Mouse (Mus musculus) neural tube, embryonic 13.5 days (tissue): ENCODE measurements around the gene Tmem104. TPM values are rescaled to one million over a fixed set of nuclear protein-coding genes. Genes with fewer than 3 reads are reported as not detected.
A peak's percentile ranks its signal among the peaks of the same experiment; 100 is the strongest.

Experiments
- ATAC-seq: fragments of 200-750 bp; cut with Nextera tagmentation; 2 replicates; pipeline ENCODE4 v1.8.0; 2017; ENCODE audit warnings: low read depth, mild to moderate bottlenecking, moderate TSS enrichment, moderate library complexity
- H3K27ac ChIP-seq: fragments of 300-500 bp; sonication (generic); replicated peaks from 2 replicates; pipeline ENCODE4 v1.5.1; 2015; ENCODE audit warnings: moderate library complexity, mild to moderate bottlenecking, inconsistent platforms
- H3K27me3 ChIP-seq: fragments of 300-500 bp; sonication (generic); 2 replicates; pipeline ENCODE4 v1.6.1; 2015; ENCODE audit warnings: mild to moderate bottlenecking, inconsistent platforms
- H3K36me3 ChIP-seq: fragments of 300-500 bp; sonication (generic); 2 replicates; pipeline ENCODE4 v1.6.1; 2015; ENCODE audit warnings: mild to moderate bottlenecking, inconsistent platforms
- H3K4me1 ChIP-seq: fragments of 300-500 bp; sonication (generic); replicated peaks from 2 replicates; pipeline ENCODE4 v1.6.1; 2015; ENCODE audit warnings: inconsistent platforms
- H3K4me2 ChIP-seq: fragments of 300-500 bp; sonication (generic); 2 replicates; pipeline ENCODE4 v1.6.1; 2015; ENCODE audit warnings: inconsistent platforms, mild to moderate bottlenecking, moderate library complexity
- H3K4me3 ChIP-seq: fragments of 300-500 bp; sonication (generic); 2 replicates; pipeline ENCODE4 v1.5.1; 2015; ENCODE audit warnings: mild to moderate bottlenecking, inconsistent platforms
- H3K9ac ChIP-seq: fragments of 300-500 bp; sonication (generic); 2 replicates; pipeline ENCODE4 v1.6.1; 2015; ENCODE audit warnings: moderate library complexity, mild to moderate bottlenecking, inconsistent platforms
- H3K9me3 ChIP-seq: fragments of 300-500 bp; sonication (generic); 2 replicates; pipeline ENCODE4 v1.6.1; 2016; ENCODE audit warnings: inconsistent platforms
- WGBS: fragments of 180-500 bp; shearing (Covaris S2); methylation state at CpG from one replicate; pipeline ENCODE4 v1.1.7; 2015; 5-methylcytosine and 5-hydroxymethylcytosine counted together
- polyA plus RNA-seq: library from polyadenylated mRNA; unstranded; fragments of >200 nt; fragmentation: Nextera tagmentation; extraction: Ambion mirVana; gene quantifications from 2 replicates; pipeline ENCODE4 v1.2.1, GENCODE M21; 2015

Gene Tmem104
- polyA plus RNA-seq, 1 experiment from 2014 or later = 11.8 TPM

GRCm38 (mm10) chr11:115236570-115236969 is 49.3 kb downstream of the Tmem104 start:
- Histone ChIP-seq H3K9me3 (no peaks in the 10 kb centered on the region), H3K4me1 (peaks cover 89% of the 10 kb centered on the region), H3K27me3 (peaks cover 4% of the 10 kb centered on the region; the same call in 1 of the 2 replicates), H3K4me3 (no peak overlapping the region), H3K36me3 (no peaks in the 10 kb centered on the region), H3K27ac (peak overlapping the region; percentile 68), H3K4me2 (no peak overlapping the region), H3K9ac (0 out of 2 replicates have a peak overlapping the region, but pooled peaks have one; percentile 39)
- WGBS = 7% methylated on average over 5 of the region's 5 CpGs
- ATAC-seq = peak; percentile 50; the same call in 1 of the 2 replicates

DNA sequence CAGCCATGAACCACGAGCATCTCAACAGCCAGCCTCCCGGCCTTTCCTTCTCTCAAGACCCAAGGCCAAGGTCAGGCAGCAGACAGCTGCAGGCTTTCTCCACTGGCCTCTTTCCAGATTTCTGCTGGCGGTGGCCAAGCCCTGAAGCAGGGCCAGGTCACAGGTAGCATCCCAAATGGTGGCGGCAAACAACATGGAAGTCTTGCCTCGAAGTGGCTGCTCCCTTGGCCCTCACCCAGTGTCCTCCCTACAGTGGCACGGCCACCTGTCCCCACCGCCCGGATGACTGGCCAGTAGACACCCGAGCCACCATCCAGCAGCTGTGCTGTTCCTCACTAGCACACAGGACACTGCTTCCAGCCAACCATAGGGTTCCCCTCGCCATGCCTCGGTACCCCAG is 54.1 kb downstream of the Tmem104 start:
- Histone ChIP-seq H3K9ac (peak overlapping the region; percentile 31; the same call in 1 of the 2 replicates), H3K4me2 (no peak overlapping the region), H3K4me3 (no peak overlapping the region), H3K4me1 (peaks cover 79% of the 10 kb centered on the region), H3K27ac (peak overlapping the region; percentile 59), H3K27me3 (peaks cover 13% of the 10 kb centered on the region; the same call in 1 of the 2 replicates), H3K9me3 (no peaks in the 10 kb centered on the region), H3K36me3 (peaks cover 17% of the 10 kb centered on the region)
- 57% methylated on average over 11 of the region's 11 CpGs for WGBS
- no peak for ATAC-seq

GRCm38 (mm10) chr11:115242746-115243145 is 55.5 kb downstream of the Tmem104 start:
- Histone ChIP-seq H3K27me3 (peaks cover 23% of the 10 kb centered on the region), H3K4me1 (peaks cover 83% of the 10 kb centered on the region)
- WGBS = 85% methylated on average over 3 of the region's 3 CpGs

DNA sequence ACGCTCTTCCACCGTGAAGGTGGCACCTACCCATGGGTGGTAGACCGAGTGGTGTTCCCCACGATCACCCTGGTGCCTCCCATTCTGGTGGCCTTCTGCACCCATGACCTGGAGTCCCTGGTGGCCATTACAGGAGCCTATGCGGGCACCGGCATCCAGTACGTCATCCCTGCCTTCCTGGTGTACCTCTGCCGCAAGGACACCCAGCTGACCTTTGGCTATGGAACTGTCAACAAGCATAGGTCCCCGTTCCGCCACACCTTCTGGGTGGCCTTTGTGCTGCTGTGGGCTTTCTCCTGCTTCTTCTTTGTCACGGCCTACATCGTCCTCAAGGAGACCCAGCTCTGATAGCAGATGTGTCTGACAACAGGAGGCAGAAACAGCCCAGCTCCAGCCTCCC is 56.5 kb downstream of the Tmem104 start:
- Histone ChIP-seq H3K36me3 (peaks cover 17% of the 10 kb centered on the region), H3K9me3 (no peaks in the 10 kb centered on the region), H3K27me3 (peaks cover 33% of the 10 kb centered on the region), H3K27ac (no peak overlapping the region), H3K4me3 (no peak overlapping the region), H3K4me2 (no peak overlapping the region), H3K9ac (no peak overlapping the region), H3K4me1 (peaks cover 87% of the 10 kb centered on the region)
- ATAC-seq = no peak
- WGBS = 94% methylated on average over 12 of the region's 12 CpGs

More at GRCm38 (mm10) chr11:115242746-115243145, 55.5 kb downstream of the Tmem104 start:
- no peak for ATAC-seq
- Histone ChIP-seq H3K4me3 (no peak overlapping the region), H3K36me3 (peaks cover 17% of the 10 kb centered on the region), H3K4me2 (no peak overlapping the region), H3K9ac (no peak overlapping the region), H3K27ac (no peak overlapping the region), H3K9me3 (no peaks in the 10 kb centered on the region)

- Histone ChIP-seq H3K4me3 (no peak overlapping the region), H3K9ac (no peak overlapping the region), H3K4me1 (peaks cover 82% of the 10 kb centered on the region), H3K27me3 (peaks cover 43% of the 10 kb centered on the region), H3K27ac (no peak overlapping the region), H3K36me3 (peaks cover 17% of the 10 kb centered on the region), H3K9me3 (no peaks in the 10 kb centered on the region), H3K4me2 (no peak overlapping the region)
- ATAC-seq = no peak
- WGBS = 83% methylated on average over 8 of the region's 8 CpGs
Observed at GRCm38 (mm10) chr11:115244840-115245239, 57.6 kb downstream of the Tmem104 start.

DNA sequence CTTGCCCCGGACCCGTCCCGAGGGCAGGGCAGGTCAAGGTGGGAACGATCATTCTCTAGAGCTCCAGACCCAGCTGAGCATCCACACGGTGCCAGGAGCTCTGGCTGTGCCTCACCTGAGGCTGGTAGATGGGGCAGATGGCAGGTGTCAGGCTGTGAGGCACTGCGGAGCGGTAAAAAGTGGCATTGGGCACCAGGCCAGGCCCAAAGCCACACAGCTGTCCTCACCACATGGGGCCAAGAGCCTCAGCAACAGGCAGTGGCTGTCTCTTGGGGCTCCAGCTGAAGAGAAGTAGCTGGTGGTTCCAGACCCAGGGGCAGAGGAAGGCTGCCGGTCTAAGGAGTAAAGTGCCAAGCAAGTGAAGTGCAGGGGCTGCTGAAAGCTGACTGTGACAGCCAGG is 59.1 kb downstream of the Tmem104 start:
- no peak overlapping the region for H3K4me3 ChIP-seq
- ATAC-seq = 0 out of 2 replicates have a peak, but pooled peaks have one; percentile 6
- no peak overlapping the region for H3K4me2 ChIP-seq
- peaks cover 58% of the 10 kb centered on the region for H3K27me3 ChIP-seq
- peaks cover 78% of the 10 kb centered on the region for H3K4me1 ChIP-seq
- 44% methylated on average over 8 of the region's 8 CpGs for WGBS
- H3K9ac ChIP-seq = no peak overlapping the region
- no peak overlapping the region for H3K27ac ChIP-seq
- peaks cover 17% of the 10 kb centered on the region for H3K36me3 ChIP-seq
- no peaks in the 10 kb centered on the region for H3K9me3 ChIP-seq

GRCm38 (mm10) chr11:115247240-115247639 is 60.0 kb downstream of the Tmem104 start:
- no peak for ATAC-seq
- Histone ChIP-seq H3K9ac (peak overlapping the region; percentile 38; the same call in 1 of the 2 replicates), H3K4me3 (no peak overlapping the region), H3K27ac (no peak overlapping the region), H3K4me1 (peaks cover 70% of the 10 kb centered on the region), H3K36me3 (peaks cover 17% of the 10 kb centered on the region), H3K27me3 (peaks cover 66% of the 10 kb centered on the region), H3K9me3 (no peaks in the 10 kb centered on the region), H3K4me2 (no peak overlapping the region)
- WGBS = 19% methylated on average over 3 of the region's 3 CpGs

DNA sequence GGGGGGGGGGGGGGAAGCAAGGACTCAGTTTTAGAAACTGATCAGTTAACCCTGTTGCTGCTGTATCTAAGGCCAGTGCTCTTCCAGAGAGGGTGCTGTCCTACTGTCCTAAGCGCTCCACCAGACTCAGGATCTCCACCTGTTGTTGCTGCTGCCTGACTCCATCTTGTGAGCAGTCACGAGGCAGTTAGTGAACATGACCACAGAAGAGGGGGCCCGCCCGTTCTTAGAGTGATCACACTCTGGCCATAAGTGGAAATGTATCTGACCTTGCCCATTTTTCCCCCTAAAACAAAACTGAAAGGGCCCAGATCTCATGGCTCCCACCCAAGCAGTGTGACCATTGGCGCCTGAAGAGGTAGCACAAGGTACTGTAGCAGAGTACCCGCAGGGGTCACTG is 60.7 kb downstream of the Tmem104 start:
- no peak overlapping the region for H3K4me2 ChIP-seq
- H3K9ac ChIP-seq = no peak overlapping the region
- no peaks in the 10 kb centered on the region for H3K9me3 ChIP-seq
- peaks cover 73% of the 10 kb centered on the region for H3K27me3 ChIP-seq
- peaks cover 17% of the 10 kb centered on the region for H3K36me3 ChIP-seq
- no peak for ATAC-seq
- 73% methylated on average over 6 of the region's 6 CpGs for WGBS
- H3K4me1 ChIP-seq = peaks cover 63% of the 10 kb centered on the region
- no peak overlapping the region for H3K4me3 ChIP-seq
- no peak overlapping the region for H3K27ac ChIP-seq

DNA sequence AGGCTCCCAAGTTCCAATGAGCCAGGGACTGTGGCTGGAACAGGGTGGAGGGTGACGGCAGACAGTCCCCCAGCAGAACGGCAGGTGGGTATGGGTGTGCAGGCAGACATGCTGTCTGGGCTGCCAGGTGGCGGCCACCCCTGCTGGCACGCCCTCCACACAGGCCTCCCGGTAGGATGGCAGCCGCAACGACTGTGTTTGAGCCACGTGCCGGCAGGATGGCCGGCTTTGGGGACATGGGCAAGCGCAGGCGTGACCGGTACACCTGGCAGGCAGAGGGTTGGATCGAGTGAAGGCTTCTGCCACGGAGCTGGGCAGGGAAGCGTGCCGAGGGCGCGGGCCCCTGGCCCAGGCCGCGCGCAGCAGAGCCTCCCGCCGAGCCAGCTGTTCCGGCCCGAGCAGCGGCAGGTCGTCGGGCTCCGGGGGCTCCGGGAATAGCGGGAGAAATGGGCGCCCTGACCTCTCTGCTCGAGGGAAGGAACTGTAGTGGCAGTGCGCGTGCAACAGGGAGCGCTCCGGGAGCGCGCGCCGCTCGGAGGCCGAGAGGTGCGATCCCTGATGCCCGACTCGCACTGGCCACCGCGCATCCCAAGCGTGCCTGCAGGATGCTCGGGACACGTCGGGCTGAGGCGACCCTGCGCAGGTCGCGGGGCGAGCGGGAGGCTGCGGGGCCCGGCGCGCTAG is 62.6 kb downstream of the Tmem104 start:
- Histone ChIP-seq H3K9me3 (no peaks in the 10 kb centered on the region), H3K4me1 (peaks cover 57% of the 10 kb centered on the region), H3K4me3 (peak overlapping the region; percentile 45), H3K36me3 (peaks cover under 1% of the 10 kb centered on the region; the same call in 1 of the 2 replicates), H3K27me3 (peaks cover 88% of the 10 kb centered on the region), H3K4me2 (peak overlapping the region; percentile 75), H3K9ac (peak overlapping the region; percentile 67), H3K27ac (no peak overlapping the region)
- WGBS = 2% methylated on average over 60 of the region's 63 CpGs
- ATAC-seq = no peak

DNA sequence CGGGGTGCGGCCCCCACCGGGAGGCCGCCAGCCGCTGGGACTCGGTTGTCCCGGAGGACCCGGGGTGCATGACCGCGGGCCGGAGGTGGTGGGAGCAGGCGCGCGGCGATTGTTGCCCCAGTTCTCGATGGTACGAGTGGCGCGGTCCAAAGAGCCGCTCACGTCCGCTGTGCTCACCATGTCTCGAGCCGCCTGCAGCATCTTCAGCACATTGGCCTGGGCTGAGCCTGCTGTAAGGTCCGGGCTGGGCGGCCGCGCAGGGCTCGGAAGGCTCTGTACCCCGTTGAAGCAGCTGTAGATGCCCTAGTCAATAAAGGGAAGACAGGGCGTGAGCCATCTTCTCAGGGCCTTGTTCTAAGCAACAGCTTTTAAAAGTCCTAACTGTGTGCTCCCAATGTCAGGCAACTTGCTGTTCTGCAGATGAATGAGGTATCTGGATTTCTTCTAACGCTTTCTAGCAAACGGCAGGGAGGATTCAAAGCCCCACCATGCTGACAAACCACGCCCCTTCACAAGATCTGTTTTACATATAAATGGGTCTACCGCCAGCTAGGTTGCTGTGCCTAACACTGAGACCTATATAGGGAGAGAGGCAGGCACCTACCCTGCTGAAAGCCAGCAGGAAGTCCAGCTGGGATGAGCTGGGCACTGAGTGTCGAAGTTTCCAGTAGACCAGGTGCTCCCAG is 63.3 kb downstream of the Tmem104 start:
- no peak overlapping the region for H3K27ac ChIP-seq
- H3K4me3 ChIP-seq = peak overlapping the region; percentile 45
- ATAC-seq = no peak
- peaks cover 50% of the 10 kb centered on the region for H3K4me1 ChIP-seq
- peak overlapping the region; percentile 67 for H3K9ac ChIP-seq
- no peaks in the 10 kb centered on the region for H3K9me3 ChIP-seq
- under 1% methylated on average over 36 of the region's 36 CpGs for WGBS
- no peaks in the 10 kb centered on the region for H3K36me3 ChIP-seq
- H3K27me3 ChIP-seq = peaks cover 93% of the 10 kb centered on the region
- H3K4me2 ChIP-seq = peak overlapping the region; percentile 75

- WGBS = 65% methylated on average over 3 of the region's 3 CpGs
- Histone ChIP-seq H3K9me3 (no peaks in the 10 kb centered on the region), H3K27ac (no peak overlapping the region), H3K4me2 (no peak overlapping the region), H3K27me3 (peaks cover 99% of the 10 kb centered on the region), H3K36me3 (no peaks in the 10 kb centered on the region), H3K4me3 (no peak overlapping the region), H3K4me1 (peaks cover 43% of the 10 kb centered on the region), H3K9ac (no peak overlapping the region)
- ATAC-seq = no peak
Observed at GRCm38 (mm10) chr11:115251258-115251657, 64.0 kb downstream of the Tmem104 start.

DNA sequence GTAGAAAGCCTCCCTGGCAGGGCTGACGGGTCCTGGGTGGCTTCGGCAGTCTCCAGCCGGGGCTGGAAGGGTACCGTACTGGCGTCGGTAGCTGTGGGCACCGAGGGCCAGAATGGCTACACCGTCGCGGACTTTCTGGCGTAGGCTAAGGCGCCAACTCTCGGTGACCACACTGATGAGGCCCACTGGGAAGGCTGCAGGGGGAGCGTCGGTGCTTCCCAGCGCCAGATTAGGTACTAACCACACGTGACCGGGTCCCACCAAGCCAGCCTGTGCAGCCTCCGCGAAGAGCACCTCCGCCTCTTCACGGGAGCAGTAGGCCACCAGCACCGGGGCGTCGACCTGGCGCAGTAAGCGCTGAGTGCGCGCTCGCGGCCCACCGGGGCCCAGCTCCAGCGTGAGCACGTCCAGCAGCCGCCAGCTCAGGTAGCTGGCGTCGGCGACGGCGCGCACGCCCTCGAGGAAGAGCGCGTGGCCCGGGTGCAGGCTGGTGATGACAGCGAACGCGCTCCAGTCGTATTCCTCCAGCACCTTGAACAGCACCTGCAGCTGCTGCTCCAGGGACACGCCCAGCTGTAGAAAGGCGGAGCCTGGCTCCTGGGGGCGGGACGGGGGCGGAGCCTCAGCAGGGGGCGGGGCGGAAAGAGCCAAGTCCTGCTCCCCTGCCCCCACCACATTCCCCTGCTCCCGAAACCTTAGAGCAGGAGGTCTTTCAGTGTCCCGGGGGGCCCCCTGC is 70.7 kb downstream of the Tmem104 start:
- Histone ChIP-seq H3K27ac (no peak overlapping the region), H3K9ac (no peak overlapping the region), H3K4me1 (peaks cover 6% of the 10 kb centered on the region), H3K4me3 (peak overlapping the region; percentile 18), H3K27me3 (peaks cover 100% of the 10 kb centered on the region), H3K36me3 (no peaks in the 10 kb centered on the region), H3K4me2 (peak overlapping the region; percentile 39), H3K9me3 (no peaks in the 10 kb centered on the region)
- 0 out of 2 replicates have a peak, but pooled peaks have one; percentile 32 for ATAC-seq
- 13% methylated on average over 59 of the region's 59 CpGs for WGBS
